Mouse (Mus musculus): Measurements from ENCODE around the gene Naa25.

Naa25 gene

DNA sequence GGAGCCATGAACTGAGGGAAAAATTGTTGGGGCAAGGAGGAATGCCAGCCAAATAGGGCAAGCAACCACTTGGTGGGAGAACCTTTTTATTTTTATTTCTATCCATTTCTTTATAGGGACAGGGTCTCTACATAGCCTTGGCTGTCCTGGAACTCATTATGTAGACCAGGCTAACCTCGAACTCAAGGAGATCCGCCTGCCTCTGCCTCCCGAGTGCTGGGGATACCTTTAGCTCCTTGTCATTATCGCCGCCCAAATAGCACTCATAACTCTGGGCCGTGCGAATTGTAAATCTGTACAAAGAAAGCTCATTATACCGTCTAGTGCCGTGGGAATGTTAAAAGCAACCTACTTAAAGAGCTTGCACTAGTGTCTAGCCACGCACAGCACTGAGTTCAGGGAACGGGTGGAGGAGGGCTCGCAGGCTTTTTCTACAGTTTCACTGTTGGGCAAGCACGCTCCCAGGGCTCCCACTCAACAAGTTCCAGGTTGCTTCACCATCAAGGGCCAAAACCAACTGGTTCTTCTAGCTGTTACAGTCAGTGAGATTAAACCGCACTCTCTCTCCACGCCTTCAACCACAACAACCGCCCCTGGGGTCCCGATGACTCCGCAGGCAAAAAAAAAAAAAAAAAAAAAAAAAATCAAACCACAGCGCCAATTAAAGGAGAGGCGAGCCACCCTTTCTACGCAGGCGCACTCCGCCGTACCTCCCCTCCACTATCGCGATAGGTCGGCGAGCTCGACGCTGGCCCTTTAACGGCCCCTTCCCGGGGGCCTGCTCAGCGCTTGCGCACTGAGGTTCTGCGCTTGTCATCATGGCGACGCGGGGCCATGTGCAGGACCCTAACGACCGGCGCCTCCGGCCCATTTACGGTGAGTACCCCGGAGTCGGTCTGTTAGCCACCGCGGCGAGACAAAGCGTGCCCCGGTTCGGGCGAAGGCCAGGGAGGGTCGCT lies at the start of gene Naa25:
Gene Naa25 (plus strand): TSS at position 750 of the 959 bp plus-strand sequence.
- DNase-seq (ENCODE audit: low spot score in 2 of 2) = peak; percentile 91 to 94

DNA sequence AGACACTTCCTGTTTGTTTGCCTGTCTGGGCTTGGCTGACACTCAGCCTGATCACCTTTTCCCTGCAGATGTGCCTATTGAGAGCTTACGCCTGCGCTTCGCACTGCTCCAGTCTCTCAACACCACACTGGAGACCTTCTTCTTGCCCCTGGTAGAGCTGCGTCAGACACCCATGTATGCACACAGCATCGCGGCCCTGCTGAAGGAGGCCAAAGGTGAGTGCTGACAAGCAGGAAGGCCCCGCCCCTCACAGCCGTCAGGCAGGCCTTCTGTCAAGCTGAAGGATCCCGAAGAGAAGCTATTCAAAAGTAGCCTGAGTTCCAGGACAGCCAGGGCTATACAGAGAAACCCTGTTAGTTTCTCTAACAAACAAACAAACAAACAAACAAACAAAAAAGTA lies 38.5 kb upstream of the Naa25 start:
- DNase-seq (ENCODE audit: low spot score in 2 of 2) = no peak

DNA sequence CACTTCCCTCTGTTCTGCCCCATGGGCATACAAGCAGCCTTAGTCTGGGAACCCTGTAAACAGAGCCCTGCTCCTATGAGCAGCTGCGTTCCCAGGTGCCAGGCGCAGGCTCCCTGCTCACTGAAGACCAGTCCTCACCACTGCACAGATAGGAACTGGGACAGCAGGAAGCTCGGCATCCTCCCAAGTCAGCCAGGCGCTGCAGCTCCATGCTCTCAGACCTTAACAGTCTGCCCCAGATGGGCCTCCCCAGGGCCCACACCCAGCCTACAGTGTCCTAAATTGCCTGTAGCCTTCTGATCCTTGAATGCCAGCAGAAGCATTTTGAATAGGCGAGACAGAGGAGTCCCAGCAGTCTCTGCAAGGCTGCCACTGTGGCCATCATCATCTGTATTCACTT lies 36.0 kb upstream of the Naa25 start:
- DNase-seq (ENCODE audit: low spot score in 2 of 2) = no peak

DNA sequence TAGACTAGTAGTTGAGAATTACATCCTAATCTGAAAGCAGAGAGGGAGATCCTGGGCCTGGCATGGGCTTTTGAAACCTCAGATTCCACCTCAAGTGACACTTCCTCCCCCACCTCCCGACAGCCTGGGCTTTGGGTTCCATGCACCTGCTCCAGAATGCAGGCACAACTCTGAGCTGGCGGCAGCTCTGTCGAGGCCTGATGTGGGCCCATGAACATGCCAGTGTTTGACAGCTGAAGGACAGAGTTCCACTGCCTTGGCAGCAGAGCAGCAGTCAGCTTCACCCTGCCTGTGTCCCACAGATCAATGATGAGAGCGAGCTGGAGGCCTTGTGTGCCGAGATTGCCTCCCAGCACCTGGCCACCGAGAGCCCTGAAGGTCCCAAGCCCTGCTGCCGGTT lies 34.3 kb upstream of the Naa25 start:
- no peak for DNase-seq (ENCODE audit: low spot score in 2 of 2)

DNA sequence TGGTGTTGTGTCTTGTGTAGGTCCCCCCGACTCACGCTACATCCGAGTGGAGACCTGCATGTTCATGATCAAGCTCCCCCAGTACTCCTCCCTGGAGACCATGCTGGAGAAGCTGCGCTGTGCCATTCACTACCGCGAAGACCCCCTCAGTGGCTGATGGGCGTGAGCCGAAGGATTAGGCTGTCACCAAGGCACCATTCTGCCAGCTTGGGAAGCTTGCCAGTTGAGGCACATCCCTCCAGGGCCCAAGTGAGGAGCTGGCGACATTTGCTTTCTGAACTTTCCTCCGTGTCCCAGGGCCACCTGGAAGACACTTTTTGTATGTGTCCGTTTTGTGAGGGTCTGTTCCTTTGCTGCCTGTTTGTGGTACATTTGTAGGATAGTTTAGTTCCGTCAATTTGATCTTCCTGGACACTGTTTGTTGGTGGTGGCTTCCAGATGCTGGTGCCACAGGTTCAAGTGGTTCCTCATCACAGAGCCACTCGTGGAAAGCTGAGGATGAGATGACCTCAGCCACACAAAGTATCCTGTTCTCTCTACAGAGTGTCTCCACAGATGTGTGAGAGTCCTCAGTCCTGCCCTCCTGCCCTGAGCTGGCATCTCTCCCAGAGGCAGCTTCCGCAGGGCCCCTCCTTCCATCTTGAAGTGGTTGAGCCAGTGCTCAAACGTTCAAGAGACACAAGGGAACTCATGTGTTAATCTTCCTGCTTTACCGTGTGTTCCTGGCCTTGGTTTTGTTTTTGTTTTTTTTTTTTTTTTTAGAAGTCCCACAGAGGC lies 31.1 kb upstream of the Naa25 start:
- DNase-seq (ENCODE audit: low spot score in 2 of 2) = no peak

- DNase-seq (ENCODE audit: low spot score in 2 of 2) = no peak
These were observed 30.5 kb upstream of the Naa25 start for GRCm38 (mm10) chr5:121367255-121367654.

DNA sequence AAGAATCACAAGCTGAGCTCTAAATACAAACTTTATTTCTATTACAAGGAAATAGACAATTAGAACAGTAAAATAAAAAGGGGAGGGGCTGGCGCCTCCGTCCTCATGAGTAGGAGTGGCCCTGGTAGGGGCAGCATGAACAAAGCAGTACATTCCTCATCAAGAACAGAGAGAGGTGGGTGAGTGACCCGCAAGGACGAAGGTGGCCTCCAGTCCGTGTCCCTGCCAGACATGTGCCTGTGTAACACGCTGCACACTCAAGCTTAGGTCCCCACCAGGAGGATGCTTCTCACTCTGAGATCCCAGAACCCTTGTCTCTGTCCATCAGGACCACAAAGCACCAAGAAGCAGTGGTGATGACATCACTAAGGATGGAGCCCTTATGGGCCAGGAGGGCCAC lies 26.0 kb upstream of the Naa25 start:
- DNase-seq (ENCODE audit: low spot score in 2 of 2) = no peak

GRCm38 (mm10) chr5:121374790-121375189 lies 22.9 kb upstream of the Naa25 start:
- no peak for DNase-seq (ENCODE audit: low spot score in 2 of 2)

DNA sequence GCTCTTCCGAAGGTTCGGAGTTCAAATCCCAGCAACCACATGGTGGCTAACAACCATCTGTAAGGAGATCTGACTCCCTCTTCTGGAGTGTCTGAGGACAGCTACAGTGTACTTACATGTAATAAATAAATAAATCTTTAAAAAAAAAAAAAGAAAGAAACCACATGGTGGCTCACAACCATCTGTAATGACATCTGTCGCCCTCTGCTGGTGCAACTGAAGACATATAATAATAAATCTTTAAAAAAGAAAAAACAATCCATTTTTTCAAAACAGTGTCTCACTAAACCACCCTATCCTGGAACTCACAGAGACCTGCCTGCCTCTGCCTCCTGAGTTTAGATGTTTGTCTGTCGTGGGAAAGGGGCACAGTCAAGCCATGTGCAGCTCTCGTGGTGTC lies 20.8 kb upstream of the Naa25 start:
- peak; percentile 40 to 65 for DNase-seq (ENCODE audit: low spot score in 2 of 2)

DNA sequence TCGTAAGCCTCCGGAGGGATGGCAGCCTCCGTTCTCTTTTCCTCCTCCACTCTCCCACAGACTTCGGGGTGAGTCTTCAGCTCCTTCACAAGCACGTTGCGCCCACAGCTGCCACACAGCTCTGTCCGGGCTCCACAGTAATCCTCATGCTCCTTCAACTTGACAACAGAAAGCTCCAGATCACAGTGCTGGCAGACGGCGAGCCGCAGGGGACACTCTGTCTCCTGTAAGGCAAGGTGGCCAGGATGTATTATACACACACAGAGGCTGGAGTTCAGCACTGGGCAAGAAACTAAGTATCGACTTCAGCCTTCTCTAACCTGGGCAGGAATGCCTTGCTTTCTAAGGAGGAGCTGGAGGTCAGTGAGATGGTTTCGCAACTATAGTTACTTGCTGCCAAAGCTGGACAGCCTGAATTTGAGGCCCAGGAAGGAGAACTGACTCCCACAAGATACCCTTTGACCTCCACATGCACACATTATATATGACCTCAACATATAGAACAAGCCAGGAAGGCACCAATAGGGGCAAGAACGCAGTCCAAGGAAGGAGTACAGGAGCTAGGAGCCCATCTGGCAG lies 19.0 kb upstream of the Naa25 start:
- no peak for DNase-seq (ENCODE audit: low spot score in 2 of 2)

GRCm38 (mm10) chr5:121380692-121381091 lies 17.0 kb upstream of the Naa25 start:
- DNase-seq (ENCODE audit: low spot score in 2 of 2) = no peak

DNA sequence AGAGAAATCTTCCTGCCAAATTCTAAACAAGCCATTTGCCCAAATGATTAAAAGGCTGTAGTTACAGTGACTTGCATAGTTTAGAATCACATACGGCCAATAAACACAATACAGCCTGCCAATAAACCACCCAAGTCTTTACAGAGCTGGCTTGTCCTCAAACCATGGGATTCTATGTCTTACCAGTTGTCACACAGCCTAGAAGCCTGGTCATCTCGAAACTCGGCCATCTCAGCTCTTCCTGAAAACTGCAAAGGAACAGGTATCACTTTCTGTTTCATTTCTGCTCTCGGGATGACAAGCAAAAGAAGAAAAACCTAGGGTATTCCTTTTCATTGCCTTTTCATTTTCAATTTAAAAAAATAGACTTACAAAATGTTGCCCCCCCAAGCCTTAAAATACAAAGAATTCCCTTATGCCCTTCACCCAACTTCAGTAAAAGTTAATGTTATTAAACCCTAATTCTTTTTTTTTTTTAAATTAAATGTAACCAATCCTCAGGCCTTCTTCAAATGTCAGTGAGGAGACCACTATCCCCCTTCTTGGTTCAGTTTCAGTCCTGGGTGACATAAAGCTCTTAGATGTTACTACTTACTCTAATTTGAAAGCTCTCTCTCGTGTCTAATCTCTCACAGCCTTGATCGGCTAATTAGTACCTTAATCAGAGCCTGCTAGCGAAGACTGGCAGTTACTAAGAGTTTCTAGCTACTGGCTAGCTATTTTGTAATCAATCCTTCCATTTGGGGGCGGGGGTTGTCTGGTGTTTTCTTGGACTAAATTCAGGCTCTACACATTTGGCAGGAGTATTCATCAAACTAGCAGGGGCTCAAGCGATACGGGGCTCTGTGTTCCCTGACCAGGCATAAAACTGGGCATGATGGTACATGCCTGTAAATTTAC lies 13.6 kb upstream of the Naa25 start:
- DNase-seq (ENCODE audit: low spot score in 2 of 2) = no peak

DNA sequence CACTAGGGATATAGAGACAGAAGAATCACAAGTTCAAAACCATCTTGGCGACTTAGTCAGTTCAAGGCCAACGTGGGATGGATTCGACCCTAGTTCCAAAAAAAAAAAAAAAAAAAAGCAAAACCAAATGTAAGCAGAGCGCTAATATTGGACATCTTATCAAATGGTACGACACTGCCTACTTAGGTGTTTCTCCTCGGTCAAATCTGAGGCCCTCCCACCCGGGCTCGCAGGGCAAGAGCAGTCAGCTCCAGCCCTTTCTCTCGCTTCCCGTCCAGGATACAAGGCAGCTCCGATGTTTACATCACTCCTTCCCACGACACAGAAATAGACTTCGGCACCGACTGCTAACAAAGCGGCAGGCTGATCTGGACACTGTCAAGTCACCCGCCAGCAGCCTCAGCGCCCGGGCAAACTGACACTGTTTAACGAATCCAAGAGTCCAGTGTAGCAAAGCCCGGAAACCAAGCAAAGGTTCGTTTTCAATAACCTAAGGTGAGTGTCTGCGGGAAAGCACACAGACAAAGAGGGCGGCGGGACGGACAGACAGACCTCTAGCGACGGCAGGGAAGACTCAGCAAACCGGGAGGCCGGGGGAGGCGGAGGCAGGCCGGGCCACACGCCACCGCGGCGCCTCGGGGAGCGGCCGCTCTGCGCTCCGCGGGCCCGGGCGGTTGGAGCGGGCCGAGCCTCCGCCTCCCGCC lies 12.8 kb upstream of the Naa25 start:
- peak; percentile 35 to 42 for DNase-seq (ENCODE audit: low spot score in 2 of 2)

DNA sequence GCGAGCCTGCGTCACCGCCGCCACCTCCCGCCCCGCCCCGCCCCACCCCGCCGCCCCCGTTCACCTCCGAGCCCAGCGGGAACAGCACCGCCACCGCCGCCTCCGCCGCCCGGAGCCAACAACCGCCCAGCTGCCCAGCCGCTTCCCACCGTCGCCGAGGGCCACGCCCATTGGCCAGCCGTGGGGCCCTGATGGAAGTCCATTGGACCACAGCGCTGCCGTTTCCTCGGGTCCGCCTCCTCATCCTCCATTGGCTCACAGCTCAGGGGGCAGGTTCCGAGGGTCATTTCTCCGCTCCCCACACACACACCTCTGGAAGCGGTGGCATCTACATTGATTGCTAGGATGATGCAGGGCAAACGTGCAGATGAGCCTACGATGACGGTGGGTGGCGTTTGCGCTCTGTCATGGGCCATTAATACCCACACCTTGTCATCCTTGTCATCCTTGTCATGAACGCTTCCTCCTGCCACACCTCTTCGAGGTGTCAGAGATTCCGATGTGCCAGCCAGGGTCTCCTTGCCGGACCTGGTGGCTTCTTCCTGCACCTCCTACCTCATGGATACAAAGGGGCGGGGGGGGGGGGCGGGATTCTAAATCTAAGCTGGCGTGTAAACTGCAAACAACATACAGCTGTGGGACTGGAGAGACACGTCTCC lies 12.1 kb upstream of the Naa25 start, which contains the start of gene Trafd1:
Gene Trafd1 (minus strand): TSS at position 172 of the 659 bp plus-strand sequence.
- peak; percentile 85 to 88 for DNase-seq (ENCODE audit: low spot score in 2 of 2)

GRCm38 (mm10) chr5:121386120-121386909 lies 11.4 kb upstream of the Naa25 start:
- no peak for DNase-seq (ENCODE audit: low spot score in 2 of 2)

GRCm38 (mm10) chr5:121387126-121387525 lies 10.6 kb upstream of the Naa25 start:
- DNase-seq (ENCODE audit: low spot score in 2 of 2) = no peak

- DNase-seq (ENCODE audit: low spot score in 2 of 2) = no peak
These were observed 8.6 kb upstream of the Naa25 start for GRCm38 (mm10) chr5:121389106-121389505.

DNA sequence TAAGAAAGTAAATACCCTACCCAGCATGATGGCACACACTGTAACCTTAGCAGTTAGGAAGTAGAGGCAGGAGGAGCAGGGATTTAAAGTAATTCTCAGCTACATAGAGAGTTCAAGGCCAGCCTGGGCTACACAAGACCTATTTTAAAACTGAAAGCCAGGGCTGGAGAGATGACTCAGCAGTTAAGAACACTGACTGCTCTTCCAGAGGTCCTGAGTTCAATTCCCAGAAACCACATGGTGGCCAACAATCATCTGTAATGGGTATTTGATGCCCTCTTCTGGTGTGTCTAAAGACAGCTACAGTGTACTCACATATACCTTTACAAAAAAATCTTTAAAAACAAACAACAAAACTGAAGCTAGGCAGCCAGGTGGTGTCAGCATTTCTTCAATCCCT lies 8.0 kb upstream of the Naa25 start:
- DNase-seq (ENCODE audit: low spot score in 2 of 2) = no peak

DNA sequence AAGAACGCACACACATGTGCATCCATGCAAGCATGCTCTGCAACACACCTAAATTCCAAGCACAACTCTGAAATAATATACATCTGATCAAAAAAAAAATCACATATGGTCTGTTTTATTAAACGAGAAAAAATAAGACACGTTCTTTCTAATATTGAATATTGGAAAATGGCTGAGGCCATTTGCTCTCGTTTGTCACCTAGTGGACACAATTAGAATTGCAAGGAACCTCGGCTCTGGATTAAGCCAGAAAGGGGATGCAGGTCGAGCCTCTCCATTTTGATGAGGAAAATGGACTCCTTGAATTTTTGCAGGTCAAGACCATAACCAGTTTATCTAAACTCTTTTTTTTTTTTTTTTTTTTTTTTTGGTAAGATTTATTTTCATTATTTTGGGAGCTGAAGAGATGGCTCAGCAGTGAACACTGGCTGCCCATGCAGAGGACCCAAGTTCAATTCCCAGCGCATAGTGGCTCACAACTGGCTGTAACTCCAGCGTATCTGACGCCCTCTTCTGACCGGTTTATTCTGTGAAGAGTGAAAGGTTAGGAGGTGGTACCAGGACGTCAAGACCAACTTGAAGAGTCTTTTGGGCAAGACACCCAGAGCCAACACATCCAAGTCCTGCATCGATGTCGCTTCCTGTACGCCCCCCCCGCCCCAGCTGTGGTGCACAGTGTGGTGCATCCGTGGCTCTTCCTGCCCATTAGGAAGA lies 4.9 kb upstream of the Naa25 start:
- DNase-seq (ENCODE audit: low spot score in 2 of 2) = peak in 1 of 2 experiments; percentile 31
